Mouse (Mus musculus) midbrain, embryonic 11.5 days (tissue): ENCODE measurements at regions not wholly inside any gene's neighbourhood (a gene's known extent, or its start where the extent isn't known, plus 50 kb on each side); places are given as distances from the start of the nearest gene placed in this dataset.

ENCODE experiments used
- ATAC-seq: fragments of 200-750 bp; cut with Nextera tagmentation; 2 replicates; pipeline ENCODE4 v1.8.0; 2017; ENCODE audit warnings: moderate TSS enrichment, moderate library complexity; ENCODE audit not compliant: low FRiP score
- DNase-seq: peaks from one replicate; pipeline ENCODE4 v3.0.0; 2015; ENCODE audit warnings: low spot score; ENCODE audit errors: missing footprints
- H3K27ac ChIP-seq: fragments of 300-500 bp; sonication (generic); 2 replicates; pipeline ENCODE4 v1.5.1; 2014; ENCODE audit warnings: low read depth, low read length
- H3K27me3 ChIP-seq: fragments of 300-500 bp; sonication (generic); 2 replicates; pipeline ENCODE4 v1.6.1; 2014; ENCODE audit warnings: mild to moderate bottlenecking, low read length, moderate library complexity, mixed read lengths; ENCODE audit not compliant: control insufficient read depth, insufficient read depth
- H3K36me3 ChIP-seq: fragments of 300-500 bp; sonication (generic); 2 replicates; pipeline ENCODE4 v1.6.1; 2014; ENCODE audit warnings: mild to moderate bottlenecking, low read length, moderate library complexity, mixed read lengths; ENCODE audit not compliant: control insufficient read depth, insufficient read depth
- H3K4me1 ChIP-seq: fragments of 300-500 bp; sonication (generic); 2 replicates; pipeline ENCODE4 v1.6.1; 2014; ENCODE audit warnings: low read length; ENCODE audit not compliant: control insufficient read depth, insufficient read depth
- H3K4me2 ChIP-seq: fragments of 300-500 bp; sonication (generic); 2 replicates; pipeline ENCODE4 v1.6.1; 2014; ENCODE audit warnings: mild to moderate bottlenecking, moderate library complexity
- H3K4me3 ChIP-seq: fragments of 300-500 bp; sonication (generic); 2 replicates; pipeline ENCODE4 v1.5.1; 2014; ENCODE audit warnings: low read depth, low read length
- H3K9ac ChIP-seq: fragments of 300-500 bp; sonication (generic); 2 replicates; pipeline ENCODE4 v1.6.1; 2014; ENCODE audit warnings: low read length
- H3K9me3 ChIP-seq: fragments of 300-500 bp; sonication (generic); 2 replicates; pipeline ENCODE4 v1.6.1; 2016; ENCODE audit warnings: low read length; ENCODE audit not compliant: control insufficient read depth
- WGBS: fragments of 180-500 bp; shearing (Covaris S2); extraction: QIAGEN DNeasy Blood & Tissue Kit; methylation state at CpG from one replicate; pipeline ENCODE4 v1.1.7; 2014; 5-methylcytosine and 5-hydroxymethylcytosine counted together

- H3K4me1 ChIP-seq: no peaks in the 10 kb centered on the region
- DNase-seq (no peak), ATAC-seq (no peak)
- H3K4me3 ChIP-seq: no peak overlapping the region
- H3K4me2 ChIP-seq: no peak overlapping the region
- H3K27me3 ChIP-seq: no peaks in the 10 kb centered on the region
- no peaks in the 10 kb centered on the region for H3K9me3 ChIP-seq
- H3K27ac ChIP-seq: no peak overlapping the region
- H3K9ac ChIP-seq: no peak overlapping the region
- H3K36me3 ChIP-seq: no peaks in the 10 kb centered on the region
- 79% methylated on average over 3 of the region's 3 CpGs for WGBS
Measured at GRCm38 (mm10) chr3:158824643-158825042, 262.6 kb upstream of the Lrrc7 start.

- ATAC-seq: peak; percentile 4; the same call in 1 of the 2 replicates
- no peaks in the 10 kb centered on the region for H3K4me1 ChIP-seq
- H3K9ac ChIP-seq: no peak overlapping the region
- no peaks in the 10 kb centered on the region for H3K9me3 ChIP-seq
- H3K4me2 ChIP-seq: no peak overlapping the region
- no peak for DNase-seq
- no peaks in the 10 kb centered on the region for H3K27me3 ChIP-seq
- H3K27ac ChIP-seq: no peak overlapping the region
- 91% methylated on average over 5 of the region's 5 CpGs for WGBS
- no peaks in the 10 kb centered on the region for H3K36me3 ChIP-seq
- H3K4me3 ChIP-seq: no peak overlapping the region
Measured at GRCm38 (mm10) chr3:158777661-158778060, 215.6 kb upstream of the Lrrc7 start.
